Mouse (Mus musculus): Measurements from ENCODE around the gene Kcnq1.

Kcnq1 gene

DNA sequence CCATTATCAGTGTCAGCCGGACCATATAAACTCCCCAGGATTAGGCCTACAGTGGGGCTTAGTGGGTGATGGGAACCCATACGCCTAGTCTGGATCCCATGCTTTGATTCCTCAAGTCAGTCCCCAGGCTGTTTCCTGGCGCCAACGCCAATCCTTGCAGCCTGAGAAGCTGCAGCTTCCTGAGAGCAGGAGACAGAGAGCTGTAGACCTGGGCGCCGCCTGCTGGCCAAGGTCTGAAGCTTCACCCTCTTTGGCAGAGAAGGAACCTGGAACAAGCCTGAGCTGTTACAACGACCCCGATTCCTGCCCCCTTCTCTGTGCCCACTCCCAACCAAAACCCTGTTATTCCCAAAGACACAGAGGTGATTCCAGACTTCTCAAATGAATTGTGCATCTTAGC lies 363.8 kb downstream of the Kcnq1 start:
- DNase-seq: peak; percentile 88

DNA sequence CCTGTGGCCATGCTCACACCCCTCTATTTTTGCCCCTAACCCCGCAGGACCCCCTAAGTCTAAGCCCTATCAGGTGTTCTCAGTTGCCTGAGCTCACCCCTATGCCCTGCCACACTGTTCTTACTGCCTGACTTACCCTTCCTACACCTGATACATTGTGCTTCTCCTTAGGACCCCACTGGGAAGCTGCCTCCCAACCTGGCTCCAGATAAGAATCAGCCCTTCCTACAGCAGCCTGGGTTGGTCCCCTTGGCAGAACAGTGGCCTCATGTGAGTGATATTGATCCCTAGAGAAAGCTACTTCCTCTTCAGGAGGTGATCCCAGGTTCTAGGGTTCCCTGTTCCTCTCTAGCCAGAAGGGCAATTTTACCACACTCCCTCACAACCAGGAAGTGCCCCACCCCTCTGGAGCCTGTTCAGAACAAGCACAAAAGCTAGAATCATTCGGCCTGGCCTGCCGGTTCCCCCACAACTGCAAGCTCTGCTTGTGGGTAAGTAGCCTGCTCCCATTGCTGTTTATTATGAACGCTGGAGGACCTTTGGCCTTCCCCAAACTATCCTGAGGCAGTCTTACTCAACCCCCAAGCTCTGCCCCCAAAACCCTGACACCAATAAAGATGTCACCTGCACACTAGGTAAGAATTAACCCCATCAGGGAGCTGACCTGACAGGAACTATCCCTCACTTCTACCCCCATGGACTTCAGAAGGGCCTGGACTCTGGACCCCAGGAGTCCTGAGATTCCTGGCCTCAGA lies 367.4 kb downstream of the Kcnq1 start, which contains the start of gene Slc22a18:
TSS of gene Slc22a18 (plus strand) at position 390 of the 755 bp plus-strand sequence.
- DNase-seq: peak; percentile 58

GRCm38 (mm10) chr7:143474811-143475210 lies 368.6 kb downstream of the Kcnq1 start:
- peak; percentile 63 for DNase-seq

- peak; percentile 74 for DNase-seq
These were observed 369.7 kb downstream of the Kcnq1 start for GRCm38 (mm10) chr7:143475876-143476275.
